Mouse (Mus musculus) myocyte (in vitro differentiated cells): ENCODE data around the gene Mtrf1l.

Experiments
- CEBPB ChIP-seq: IDR thresholded peaks from 2 replicates; pipeline ENCODE4 v1.6.1; 2011; ENCODE audit warnings: mild to moderate bottlenecking, moderate library complexity; ENCODE audit not compliant: poor library complexity, insufficient read depth, severe bottlenecking
- E2F4 ChIP-seq: IDR thresholded peaks from one replicate; pipeline ENCODE4 v1.6.1; 2011; ENCODE audit warnings: mild to moderate bottlenecking, control low read depth, moderate library complexity; ENCODE audit not compliant: insufficient read depth
- MAX ChIP-seq: IDR thresholded peaks from one replicate; pipeline ENCODE4 v1.6.1; 2011; ENCODE audit warnings: low read depth, mild to moderate bottlenecking, control low read depth
- MYOD1 ChIP-seq, 3 experiments: IDR thresholded peaks; one replicate each; pipeline ENCODE4 v1.6.1; 2011; ENCODE audit warnings: control low read depth in 2 of 3, low read depth in 2 of 3, mild to moderate bottlenecking in 2 of 3, moderate library complexity in 1 of 3; ENCODE audit not compliant: insufficient read length in 2 of 3, control insufficient read depth in 1 of 3
- MYOG ChIP-seq, 3 experiments: IDR thresholded peaks; one replicate each; pipeline ENCODE4 v1.6.1; 2011; ENCODE audit warnings: control low read depth in 2 of 3, low read depth in 2 of 3, mild to moderate bottlenecking in 2 of 3; ENCODE audit not compliant: insufficient read length in 2 of 3, control insufficient read depth in 1 of 3, insufficient read depth in 1 of 3
- POLR2A ChIP-seq: IDR thresholded peaks from one replicate; pipeline ENCODE4 v1.6.1; 2011; ENCODE audit warnings: low read depth, mild to moderate bottlenecking, control low read depth, moderate library complexity; ENCODE audit not compliant: insufficient read length
- POLR2AphosphoS2 ChIP-seq: IDR thresholded peaks from one replicate; pipeline ENCODE4 v1.6.1; 2011; ENCODE audit warnings: low read depth, control low read depth; ENCODE audit not compliant: insufficient read length
- TCF12 ChIP-seq: IDR thresholded peaks from one replicate; pipeline ENCODE4 v1.6.1; 2011; ENCODE audit warnings: mild to moderate bottlenecking, control low read depth; ENCODE audit not compliant: poor library complexity, insufficient read depth, severe bottlenecking
- TCF3 ChIP-seq: IDR thresholded peaks from one replicate; pipeline ENCODE4 v1.6.1; 2011; ENCODE audit warnings: low read depth, control low read depth; ENCODE audit not compliant: insufficient read length
- USF1 ChIP-seq: IDR thresholded peaks from one replicate; pipeline ENCODE4 v1.6.1; 2011; ENCODE audit warnings: low read depth, mild to moderate bottlenecking, control low read depth, moderate library complexity

GRCm38 (mm10) chr10:5804691-5805156 lies 19.0 kb downstream of the Mtrf1l start:
- TF ChIP-seq POLR2A: no peak
- no peak for TF ChIP-seq TCF3
- no peak for TF ChIP-seq E2F4
- no peak for TF ChIP-seq MYOG (IDR thresholded peaks at IDR 0.05; ENCODE audit: control insufficient read depth in 1 of 3, insufficient read depth in 1 of 3, insufficient read length in 2 of 3, low read depth in 2 of 3)
- TF ChIP-seq TCF12: no peak
- TF ChIP-seq USF1: no peak
- TF ChIP-seq POLR2AphosphoS2: no peak
- TF ChIP-seq MAX: no peak
- no peak for TF ChIP-seq MYOD1 (IDR thresholded peaks at IDR 0.05; ENCODE audit: control insufficient read depth in 1 of 3, insufficient read length in 2 of 3, low read depth in 2 of 3)
- no peak for TF ChIP-seq CEBPB
